Mouse (Mus musculus) hindbrain, postnatal 0 days (tissue): Measurements from ENCODE around the gene Dnajc28. TPM values are rescaled to one million over a fixed set of nuclear protein-coding genes. Genes with fewer than 3 reads are reported as not detected.

Experiments
- ATAC-seq: fragments of 200-750 bp; cut with Nextera tagmentation; 2 replicates; pipeline ENCODE4 v1.8.0; 2017; ENCODE audit warnings: mild to moderate bottlenecking, moderate TSS enrichment, moderate library complexity
- DNase-seq: peaks from one replicate; pipeline ENCODE4 v3.0.0-alpha.2; 2015; ENCODE audit warnings: low spot score
- H3K27ac ChIP-seq: fragments of 300-500 bp; sonication (generic); 2 replicates; pipeline ENCODE4 v1.5.1; 2014; ENCODE audit warnings: mild to moderate bottlenecking
- H3K27me3 ChIP-seq: fragments of 300-500 bp; sonication (generic); 2 replicates; pipeline ENCODE4 v1.6.1; 2014; ENCODE audit warnings: low read length, mixed read lengths; ENCODE audit not compliant: insufficient read depth
- H3K36me3 ChIP-seq: fragments of 300-500 bp; sonication (generic); 2 replicates; pipeline ENCODE4 v1.6.1; 2014; ENCODE audit warnings: low read length, mixed read lengths; ENCODE audit not compliant: insufficient read depth
- H3K4me1 ChIP-seq: fragments of 300-500 bp; sonication (generic); 2 replicates; pipeline ENCODE4 v1.6.1; 2014; ENCODE audit warnings: antibody characterized with exemption, low read length, mixed read lengths; ENCODE audit not compliant: insufficient read depth
- H3K4me2 ChIP-seq: fragments of 300-500 bp; sonication (generic); 2 replicates; pipeline ENCODE4 v1.6.1; 2014; ENCODE audit warnings: low read depth, mild to moderate bottlenecking, low read length, moderate library complexity, mixed read lengths
- H3K4me3 ChIP-seq: fragments of 300-500 bp; sonication (generic); 2 replicates; pipeline ENCODE4 v1.5.1; 2014; ENCODE audit warnings: low read length
- H3K9ac ChIP-seq: fragments of 300-500 bp; sonication (generic); replicated peaks from 2 replicates; pipeline ENCODE4 v1.6.1; 2014; ENCODE audit warnings: mild to moderate bottlenecking, low read length, moderate library complexity, mixed read lengths
- H3K9me3 ChIP-seq: fragments of 300-500 bp; sonication (generic); 2 replicates; pipeline ENCODE4 v1.6.1; 2016; ENCODE audit warnings: low read length, mixed read lengths
- CTCF ChIP-seq: IDR thresholded peaks from 2 replicates; pipeline ENCODE4 v1.5.1; 2016; ENCODE audit warnings: antibody characterized with exemption, control low read depth, low read depth
- WGBS: fragments of 180-500 bp; shearing (Covaris S2); extraction: QIAGEN DNeasy Blood & Tissue Kit; methylation state at CpG from one replicate; pipeline ENCODE4 v1.1.7; 2014; 5-methylcytosine and 5-hydroxymethylcytosine counted together
- polyA plus RNA-seq: library from polyadenylated mRNA; unstranded; fragments of >200 nt; fragmentation: Nextera tagmentation; extraction: Ambion mirVana; gene quantifications from 2 replicates; pipeline ENCODE4 v1.2.1, GENCODE M21; 2015
- total RNA-seq: library from RNA; depleted of rRNA; stranded (reverse); fragments of >200 nt; gene quantifications from 2 replicates; pipeline ENCODE4 v1.2.3, GENCODE M21; 2014

Gene Dnajc28
- total and polyA plus RNA-seq, 2 experiments from 2014 or later = 1.7 to 2.9 TPM

- no peak overlapping the region for H3K4me3 ChIP-seq
- WGBS = 87% methylated on average over 8 of the region's 8 CpGs
- H3K27ac ChIP-seq = no peak overlapping the region
- no peaks in the 10 kb centered on the region for H3K4me1 ChIP-seq
- H3K4me2 ChIP-seq = no peak overlapping the region
- no peaks in the 10 kb centered on the region for H3K9me3 ChIP-seq
- no peak for ATAC-seq
- no peaks in the 10 kb centered on the region for H3K36me3 ChIP-seq
- no peaks in the 10 kb centered on the region for H3K27me3 ChIP-seq
- no peak overlapping the region for H3K9ac ChIP-seq
- TF ChIP-seq CTCF = no peak
- DNase-seq = no peak
Observed at GRCm38 (mm10) chr16:91606958-91607357, 11.9 kb downstream of the Dnajc28 start.

GRCm38 (mm10) chr16:91605156-91605555, 13.7 kb downstream of the Dnajc28 start:
- Histone ChIP-seq H3K36me3 (no peaks in the 10 kb centered on the region), H3K4me1 (no peaks in the 10 kb centered on the region), H3K27ac (no peak overlapping the region), H3K9me3 (no peaks in the 10 kb centered on the region), H3K27me3 (no peaks in the 10 kb centered on the region), H3K4me3 (no peak overlapping the region), H3K9ac (no peak overlapping the region), H3K4me2 (no peak overlapping the region)
- WGBS = 80% methylated on average over 6 of the region's 6 CpGs
- ATAC-seq = no peak
- TF ChIP-seq CTCF = no peak
- no peak for DNase-seq

GRCm38 (mm10) chr16:91601693-91602092, 17.1 kb downstream of the Dnajc28 start:
- no peak overlapping the region for H3K9ac ChIP-seq
- TF ChIP-seq CTCF = no peak
- H3K4me3 ChIP-seq = no peak overlapping the region
- DNase-seq = no peak
- no peaks in the 10 kb centered on the region for H3K9me3 ChIP-seq
- H3K4me1 ChIP-seq = no peaks in the 10 kb centered on the region
- no peak for ATAC-seq
- whole genome bisulfite sequencing = 76% methylated on average over 9 of the region's 9 CpGs
- no peaks in the 10 kb centered on the region for H3K36me3 ChIP-seq
- no peak overlapping the region for H3K4me2 ChIP-seq
- H3K27me3 ChIP-seq = no peaks in the 10 kb centered on the region
- no peak overlapping the region for H3K27ac ChIP-seq

GRCm38 (mm10) chr16:91601081-91601480, 17.7 kb downstream of the Dnajc28 start:
- no peak for TF ChIP-seq CTCF
- H3K4me3 ChIP-seq = no peak overlapping the region
- no peak for ATAC-seq
- no peaks in the 10 kb centered on the region for H3K4me1 ChIP-seq
- H3K27me3 ChIP-seq = no peaks in the 10 kb centered on the region
- WGBS = 84% methylated on average over 4 of the region's 4 CpGs
- H3K27ac ChIP-seq = no peak overlapping the region
- H3K36me3 ChIP-seq = no peaks in the 10 kb centered on the region
- no peak for DNase-seq
- no peaks in the 10 kb centered on the region for H3K9me3 ChIP-seq
- H3K9ac ChIP-seq = no peak overlapping the region
- H3K4me2 ChIP-seq = no peak overlapping the region

- Histone ChIP-seq H3K9ac (no peak overlapping the region), H3K27ac (no peak overlapping the region), H3K36me3 (no peaks in the 10 kb centered on the region), H3K9me3 (no peaks in the 10 kb centered on the region), H3K4me3 (no peak overlapping the region), H3K27me3 (no peaks in the 10 kb centered on the region), H3K4me2 (no peak overlapping the region), H3K4me1 (peaks cover 6% of the 10 kb centered on the region; the same call in 1 of the 2 replicates)
- DNase-seq = no peak
- no peak for ATAC-seq
- TF ChIP-seq CTCF = 0 out of 2 replicates have a peak, but pooled peaks have one; percentile 10
Observed at GRCm38 (mm10) chr16:91599242-91599641, 19.6 kb downstream of the Dnajc28 start.

GRCm38 (mm10) chr16:91597672-91598010, 21.2 kb downstream of the Dnajc28 start, which contains the start of gene Tmem50b:
Tmem50b (minus strand) TSS chr16:91597800.
- peak within 1 kb of the TSS; percentile 90 for H3K4me3 ChIP-seq
- no peaks in the 10 kb centered on the region for H3K36me3 ChIP-seq
- H3K9ac ChIP-seq = peak within 1 kb of the TSS; percentile 84
- peak within 1 kb of the TSS; percentile 73 for H3K4me2 ChIP-seq
- under 1% methylated on average over 31 of the region's 34 CpGs for WGBS
- no peak for TF ChIP-seq CTCF
- H3K4me1 ChIP-seq = peaks cover 6% of the 10 kb centered on the region; the same call in 1 of the 2 replicates
- no peaks in the 10 kb centered on the region for H3K27me3 ChIP-seq
- peak within 1 kb of the TSS; percentile 80 for H3K27ac ChIP-seq
- peak; percentile 99 for ATAC-seq
- H3K9me3 ChIP-seq = no peaks in the 10 kb centered on the region
- peak; percentile 98 for DNase-seq

- H3K9ac ChIP-seq = peak overlapping the region; percentile 84
- WGBS = under 1% methylated on average over 55 of the region's 75 CpGs
- no peaks in the 10 kb centered on the region for H3K27me3 ChIP-seq
- DNase-seq = peak; percentile 62
- H3K9me3 ChIP-seq = no peaks in the 10 kb centered on the region
- H3K27ac ChIP-seq = peak overlapping the region; percentile 80
- TF ChIP-seq CTCF = no peak; the same call in 1 of the 2 replicates
- H3K4me1 ChIP-seq = peaks cover 6% of the 10 kb centered on the region; the same call in 1 of the 2 replicates
- H3K4me2 ChIP-seq = peak overlapping the region; percentile 73
- peak overlapping the region; percentile 90 for H3K4me3 ChIP-seq
- ATAC-seq = peak; percentile 81
- H3K36me3 ChIP-seq = no peaks in the 10 kb centered on the region
Observed at GRCm38 (mm10) chr16:91596779-91597671, 21.8 kb downstream of the Dnajc28 start.
